Mouse (Mus musculus) liver, adult 2 months (tissue): ENCODE measurements around the gene Fut11.

Experiments used
- CTCF ChIP-seq: fragments of 200-500 bp; IDR thresholded peaks from 2 replicates; pipeline ENCODE4 v1.5.1; 2011; ENCODE audit warnings: low read depth, low read length, control low read depth
- POLR2A ChIP-seq: fragments of 200-500 bp; IDR thresholded peaks from 2 replicates; pipeline ENCODE4 v1.6.1; 2011; ENCODE audit warnings: low read length, control low read depth; ENCODE audit not compliant: insufficient read depth; ENCODE audit errors: extremely low read depth

DNA sequence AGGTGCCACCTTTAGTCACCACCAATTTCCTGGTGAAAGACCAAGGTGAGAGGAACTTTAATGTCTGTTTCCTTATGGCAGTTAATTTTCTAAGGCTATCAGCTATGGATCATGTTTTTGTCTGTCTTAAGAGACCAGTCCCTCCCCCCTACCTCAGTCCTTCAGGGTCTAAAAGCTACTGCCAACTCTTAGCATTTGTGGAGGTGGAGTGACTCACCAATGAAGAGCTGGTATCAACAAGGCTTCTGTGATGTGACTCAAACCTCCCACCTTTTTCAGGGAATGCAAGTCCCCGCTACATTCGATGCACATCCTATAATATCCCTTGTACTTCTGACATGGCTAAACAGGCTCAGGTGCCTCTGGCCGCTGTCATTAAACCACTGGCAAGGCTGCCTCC lies 8.2 kb upstream of the Fut11 start:
- no peak for TF ChIP-seq POLR2A
- TF ChIP-seq CTCF = no peak
